Mouse (Mus musculus) mesoderm, embryonic 11.5 days (tissue): Measurements from ENCODE around the gene Nol3.

Experiments used
- DNase-seq: peaks from one replicate; pipeline ENCODE4 v3.0.0-alpha.2; 2012; ENCODE audit warnings: low read depth, low spot score

Nol3 gene

DNA sequence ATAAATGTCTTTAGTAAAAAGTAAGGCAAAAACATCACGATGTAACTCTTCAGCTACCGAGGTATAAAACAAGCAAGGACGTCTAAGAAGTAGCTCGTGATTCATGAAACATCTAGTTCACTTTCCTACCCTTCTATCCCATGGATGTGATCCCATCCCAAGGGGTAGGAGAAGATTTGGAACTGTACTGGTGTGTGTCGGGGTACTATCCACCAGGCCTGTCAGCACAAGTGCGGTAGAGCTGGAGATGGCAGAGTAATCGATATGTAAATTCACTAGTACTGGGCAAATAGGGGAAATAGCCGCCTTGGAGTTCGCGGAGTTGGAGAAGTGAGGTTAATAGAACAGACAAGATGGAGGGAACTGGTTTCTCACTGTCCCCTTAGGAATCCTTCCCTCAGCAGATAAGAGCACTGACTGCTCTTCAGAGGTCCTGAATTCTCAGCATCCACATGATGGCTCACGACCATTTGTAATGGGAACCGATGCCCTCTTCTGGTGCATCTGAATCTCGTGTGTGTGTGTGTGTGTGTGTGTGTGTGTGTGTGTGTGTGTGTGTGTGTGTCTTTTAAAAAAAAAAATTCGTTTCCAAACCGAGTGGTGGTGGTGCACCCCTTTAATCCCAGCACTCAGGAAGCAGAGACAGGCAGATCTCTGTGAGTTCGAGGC lies 12.6 kb upstream of the Nol3 start:
- no peak for DNase-seq

DNA sequence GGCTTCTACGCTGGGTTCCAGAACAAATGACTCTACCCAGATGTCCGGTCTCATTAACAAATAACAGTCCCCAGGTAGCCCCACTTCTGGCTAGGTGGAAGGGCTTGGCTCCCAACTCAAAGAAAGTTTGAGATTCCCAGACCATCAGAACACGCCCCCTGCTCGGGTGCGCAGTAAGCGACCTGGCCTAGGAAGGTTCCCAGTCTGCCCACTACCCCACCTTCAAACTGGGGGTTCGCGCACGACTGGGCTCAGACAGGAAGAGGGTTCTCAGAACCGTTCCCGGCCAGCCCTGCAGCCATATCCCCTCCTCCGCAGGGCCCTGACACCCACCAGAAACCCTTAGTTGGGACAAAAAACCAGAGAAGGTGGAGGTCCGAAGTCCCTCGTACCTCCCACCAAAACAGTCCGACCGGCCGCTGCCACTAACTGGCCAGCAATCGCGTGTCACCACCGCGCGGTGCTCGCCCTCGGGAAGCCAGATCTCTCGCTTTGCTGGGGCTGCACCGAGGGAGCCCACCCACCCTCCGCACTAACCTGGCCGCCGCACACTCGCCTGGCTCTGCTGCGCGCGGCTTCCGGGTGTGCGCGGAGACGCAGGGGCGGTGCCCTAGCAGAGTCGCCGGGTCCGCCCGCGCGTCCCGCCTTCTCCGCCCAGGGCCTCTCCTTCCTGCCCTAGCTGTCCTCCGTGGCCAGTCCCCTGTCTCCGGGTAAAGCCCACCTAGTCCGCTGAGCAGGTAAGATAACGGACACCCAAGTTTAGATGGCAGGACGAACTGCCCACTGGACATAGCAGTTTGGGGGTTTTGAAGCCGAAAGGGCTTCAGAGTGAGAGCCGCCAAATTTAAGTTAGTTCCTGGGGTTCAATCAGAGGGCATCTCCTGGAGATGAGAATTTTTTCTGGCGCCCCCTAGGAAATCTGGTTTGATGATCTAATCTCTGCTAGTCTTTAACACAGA lies 11.6 kb upstream of the Nol3 start, which contains the start of the genes Tradd and Fbxl8:
Gene Tradd, minus strand, starts transcription at position 586 of the 959 bp plus-strand sequence.
Gene Fbxl8, plus strand, starts transcription at position 625 of the 959 bp plus-strand sequence.
- no peak for DNase-seq

DNA sequence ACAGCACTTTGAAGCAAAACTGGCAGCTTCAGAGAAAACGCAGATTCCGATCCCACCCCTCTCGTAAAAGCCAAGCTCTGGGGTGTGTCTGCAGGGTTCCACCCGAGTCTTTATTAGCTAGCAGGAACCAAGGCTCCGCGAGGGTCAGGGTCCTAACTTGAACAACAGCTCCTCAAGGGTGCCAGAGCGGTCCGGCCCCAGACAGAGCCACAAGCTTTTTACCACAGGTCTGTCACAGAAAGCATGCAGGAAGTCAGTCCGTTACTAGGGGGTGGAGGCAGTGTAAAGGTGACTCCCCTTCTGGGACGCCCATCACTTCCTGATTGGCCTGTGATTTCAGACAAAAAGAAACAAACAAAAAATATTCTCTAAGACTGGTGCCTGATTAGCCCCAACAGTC lies 10.8 kb upstream of the Nol3 start:
- DNase-seq = no peak

DNA sequence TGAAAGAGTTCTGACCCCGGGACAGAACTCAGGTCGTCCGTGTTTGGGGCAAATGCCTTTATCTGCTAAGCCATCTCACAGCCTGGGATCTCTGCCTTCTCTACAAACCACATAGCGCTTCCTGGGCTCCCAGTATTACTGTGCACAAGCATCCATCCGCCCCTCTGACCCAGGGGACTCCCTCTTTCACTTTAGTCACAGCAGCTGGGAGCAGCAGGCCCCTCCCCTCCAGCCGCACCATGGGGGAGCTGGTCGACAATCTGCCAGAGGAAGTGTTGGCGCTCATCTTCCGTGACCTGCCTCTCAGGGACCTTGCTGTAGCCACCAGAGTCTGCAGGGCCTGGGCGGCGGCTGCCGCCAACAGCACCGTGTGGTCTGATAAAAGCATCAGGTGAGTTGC lies 9.2 kb upstream of the Nol3 start:
- no peak for DNase-seq

DNA sequence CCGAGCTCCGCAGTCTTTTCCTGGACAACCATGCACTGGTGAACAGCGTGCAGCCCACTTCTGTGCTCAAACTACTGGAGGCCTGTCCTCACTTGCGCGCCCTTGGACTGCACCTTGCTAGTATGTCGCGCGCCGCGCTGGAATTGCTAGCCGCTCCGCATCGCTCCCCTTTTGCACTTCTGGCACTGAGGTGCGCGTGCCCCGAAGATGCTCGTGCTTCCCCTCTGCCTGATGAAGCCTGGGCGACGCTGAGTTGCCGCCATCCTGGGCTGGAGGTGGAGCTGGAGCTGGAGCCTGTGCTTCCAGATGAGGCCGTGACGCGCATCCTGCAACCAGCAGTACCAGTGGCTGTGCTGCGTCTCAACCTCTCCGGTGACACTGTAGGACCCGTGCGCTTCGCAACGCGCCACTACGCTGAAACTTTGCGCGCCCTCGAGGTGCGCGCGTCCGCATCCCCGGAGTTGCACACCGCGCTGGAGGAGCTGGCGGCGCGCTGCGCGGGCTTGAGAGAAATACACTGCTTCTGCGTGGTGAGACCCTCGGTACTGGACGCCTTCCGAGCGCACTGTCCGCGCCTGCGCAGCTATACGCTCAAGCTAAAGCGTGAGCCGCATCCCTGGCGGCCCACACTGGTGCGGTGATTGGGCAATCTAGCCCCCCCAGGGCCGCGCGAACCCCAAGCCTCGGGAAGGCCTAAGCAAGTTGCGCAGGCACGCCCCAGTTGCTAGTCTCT lies 7.4 kb upstream of the Nol3 start:
- DNase-seq = peak; percentile 86

DNA sequence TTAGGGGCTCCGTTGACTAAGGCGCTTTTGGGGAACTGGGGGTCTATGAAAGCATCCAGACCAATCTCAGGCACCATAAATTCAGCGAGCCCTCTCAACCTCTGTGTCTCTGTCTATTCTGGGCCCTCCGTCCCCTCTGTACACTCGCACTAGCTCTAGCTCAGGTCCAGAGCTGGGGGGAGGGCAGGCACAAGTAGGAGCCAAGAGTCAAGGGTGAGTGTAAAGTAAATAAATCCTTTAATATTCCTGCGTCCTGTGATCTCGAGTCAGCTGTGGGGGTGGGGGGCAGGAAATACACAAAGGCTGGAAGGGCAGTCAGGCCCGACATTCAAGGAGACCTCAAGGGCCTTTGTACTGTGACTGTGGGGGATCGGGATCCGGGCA lies 6.9 kb upstream of the Nol3 start:
- DNase-seq = no peak

DNA sequence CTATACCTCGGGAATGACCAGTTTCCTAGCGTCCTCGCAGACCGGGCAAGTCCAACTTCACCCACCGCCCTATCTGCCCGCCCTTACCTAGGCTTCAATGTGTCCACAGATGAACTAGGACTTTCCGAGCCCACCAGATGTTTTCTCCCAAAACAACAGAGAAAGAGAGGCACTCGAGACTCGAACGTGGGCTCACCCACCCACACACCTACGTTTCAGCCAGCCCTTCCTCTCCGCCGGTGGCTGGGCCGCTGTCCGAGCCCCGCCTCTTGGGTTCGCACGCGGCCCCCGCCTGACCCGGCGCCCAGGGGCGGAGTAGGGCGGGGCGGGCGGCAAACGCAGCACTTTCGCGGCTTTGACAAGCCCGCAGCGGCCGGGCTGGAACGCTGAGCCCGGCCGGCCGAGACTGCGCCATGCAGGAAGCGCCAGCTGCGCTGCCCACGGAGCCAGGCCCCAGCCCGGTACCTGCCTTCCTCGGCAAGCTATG lies 6.4 kb upstream of the Nol3 start, which contains the start of gene Hsf4:
Gene Hsf4, plus strand, starts transcription at position 341 of the 487 bp plus-strand sequence.
- DNase-seq = no peak

DNA sequence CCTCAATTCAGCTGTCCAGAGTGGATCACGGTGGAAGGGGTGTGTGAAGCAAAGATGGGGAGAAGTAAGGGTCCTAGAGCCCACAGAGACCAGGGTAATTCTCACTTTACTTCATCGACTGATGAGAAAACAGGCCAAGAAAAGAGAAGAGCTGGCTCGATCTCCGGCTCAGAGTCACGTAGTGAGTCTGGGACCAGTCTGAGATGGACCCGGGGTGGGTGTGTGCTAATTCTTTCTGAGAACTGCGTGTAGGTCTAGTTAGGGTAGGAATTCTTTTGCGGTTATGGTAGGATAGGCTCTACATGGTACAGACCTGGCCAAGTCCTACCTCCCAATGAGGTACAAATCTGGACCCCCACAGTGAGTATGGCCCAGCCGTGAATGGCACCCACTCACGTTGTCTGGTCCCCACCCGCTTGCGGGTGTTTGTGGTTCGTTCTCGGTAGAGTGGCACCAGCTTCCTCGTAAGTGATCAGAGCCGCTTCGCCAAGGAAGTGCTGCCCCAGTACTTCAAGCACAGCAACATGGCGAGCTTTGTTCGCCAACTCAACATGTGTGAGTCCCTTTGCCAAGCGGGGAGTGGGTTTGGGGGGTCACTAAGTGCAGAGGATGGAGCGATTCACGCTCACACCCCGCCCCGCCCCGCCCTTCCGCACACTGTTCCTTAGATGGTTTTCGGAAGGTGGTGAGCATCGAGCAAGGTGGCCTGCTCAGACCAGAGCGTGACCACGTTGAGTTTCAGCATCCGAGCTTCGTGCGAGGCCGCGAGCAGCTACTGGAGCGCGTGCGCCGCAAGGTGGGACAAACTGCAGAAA lies 5.6 kb upstream of the Nol3 start:
- DNase-seq = no peak

DNA sequence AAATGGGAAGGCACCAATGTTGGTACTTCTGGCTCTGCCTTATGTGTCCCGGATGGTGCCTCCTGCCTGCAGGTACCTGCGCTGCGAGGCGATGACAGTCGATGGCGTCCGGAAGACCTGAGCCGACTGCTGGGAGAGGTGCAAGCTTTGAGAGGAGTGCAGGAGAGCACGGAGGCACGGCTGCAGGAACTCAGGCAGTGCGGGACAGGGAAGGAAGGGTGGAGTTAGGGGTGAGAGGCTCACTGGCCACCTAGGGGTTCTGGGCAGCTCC lies 5.1 kb upstream of the Nol3 start:
- DNase-seq = no peak

DNA sequence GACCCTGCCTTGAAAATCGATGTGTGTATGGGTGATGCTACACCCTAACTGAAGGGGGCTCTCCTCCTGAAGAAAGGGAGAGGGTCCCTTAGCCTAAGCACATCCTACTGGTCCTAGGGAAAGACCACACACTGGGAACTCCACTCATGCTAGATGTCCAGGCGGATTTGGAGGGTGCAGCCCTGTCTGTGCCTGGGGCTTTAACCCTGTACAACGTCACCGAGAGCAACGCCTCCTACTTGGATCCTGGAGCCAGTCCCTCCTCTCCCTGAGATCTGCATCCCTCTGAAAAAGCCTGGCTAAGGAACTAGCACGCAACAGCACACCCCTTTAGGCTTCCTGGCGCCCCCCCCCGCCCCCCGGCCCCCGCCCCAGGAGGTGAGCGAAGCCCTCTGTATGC lies 553 bp upstream of the Nol3 start:
- DNase-seq = no peak

DNA sequence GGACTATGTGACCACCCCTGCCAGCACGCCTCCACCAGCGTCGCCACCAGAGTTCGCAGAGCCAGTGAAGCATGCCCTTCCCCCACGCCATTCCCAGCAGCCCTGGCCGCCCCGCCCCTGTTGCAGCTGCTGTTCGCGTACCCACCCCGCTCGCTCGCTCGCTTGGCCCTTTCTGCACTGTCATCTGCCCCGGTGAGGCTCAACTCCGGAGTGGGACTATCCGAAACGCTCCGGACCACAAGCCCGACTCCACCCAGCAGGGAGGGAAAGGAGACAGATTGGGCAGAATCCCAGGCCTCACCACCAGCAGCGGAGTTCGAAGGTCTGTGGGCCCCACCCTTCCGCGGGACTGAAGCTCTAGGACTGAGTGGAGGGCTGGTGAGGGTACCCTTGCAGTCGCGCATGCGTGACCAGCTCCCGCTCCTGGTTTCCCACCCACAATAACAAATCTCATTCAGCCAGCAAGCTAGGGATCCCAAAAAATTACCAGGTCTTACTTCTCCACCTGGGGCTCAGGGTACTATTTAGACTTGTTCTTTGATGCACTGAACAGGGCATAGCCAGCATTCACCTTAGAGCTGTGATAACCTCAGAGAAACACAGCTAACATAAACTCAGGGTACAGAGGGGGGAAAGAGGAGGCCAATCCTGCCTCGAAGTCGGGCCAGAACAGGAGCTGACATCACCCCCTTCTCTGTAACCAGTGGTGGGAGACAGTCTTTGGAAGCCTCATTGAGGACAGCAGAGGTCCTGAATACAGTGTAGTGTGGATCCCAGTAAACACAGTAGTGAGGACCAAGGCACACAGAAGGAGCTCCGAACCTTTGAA lies 566 bp downstream of the Nol3 start:
- DNase-seq = no peak

DNA sequence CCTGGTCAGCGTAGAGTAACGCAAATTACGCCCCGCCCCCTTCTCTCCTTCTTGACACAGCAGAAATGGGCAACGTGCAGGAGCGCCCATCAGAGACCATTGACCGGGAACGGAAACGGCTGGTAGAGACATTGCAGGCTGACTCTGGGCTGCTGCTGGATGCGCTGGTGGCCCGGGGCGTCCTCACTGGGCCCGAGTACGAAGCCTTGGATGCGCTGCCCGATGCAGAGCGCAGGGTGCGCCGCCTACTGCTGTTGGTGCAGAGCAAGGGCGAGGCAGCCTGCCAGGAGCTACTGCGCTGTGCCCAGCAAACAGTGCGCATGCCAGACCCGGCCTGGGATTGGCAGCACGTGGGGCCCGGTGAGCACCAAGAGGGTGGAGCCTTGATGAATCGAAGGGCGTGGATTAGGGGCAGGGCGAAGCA lies 3.0 kb downstream of the Nol3 start:
- no peak for DNase-seq

DNA sequence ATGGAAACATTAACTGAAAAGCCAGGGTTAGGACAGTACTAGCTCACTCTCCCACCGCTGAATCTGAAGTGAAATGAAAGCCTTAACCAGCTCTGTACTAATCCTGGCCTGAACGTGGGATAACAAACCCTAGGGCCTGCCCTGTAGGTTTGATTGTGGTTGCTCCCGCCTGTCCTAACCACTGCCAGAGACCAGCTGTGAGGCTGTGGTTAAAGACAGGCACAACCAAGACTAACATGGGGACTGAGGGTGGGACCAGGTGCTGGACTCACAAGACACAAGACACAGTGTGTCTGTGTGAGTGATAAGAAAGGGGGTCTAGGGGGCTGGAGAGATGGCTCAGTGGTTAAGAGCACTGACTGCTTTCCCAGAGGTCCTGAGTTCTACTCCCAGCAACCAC lies 4.6 kb downstream of the Nol3 start:
- no peak for DNase-seq

DNA sequence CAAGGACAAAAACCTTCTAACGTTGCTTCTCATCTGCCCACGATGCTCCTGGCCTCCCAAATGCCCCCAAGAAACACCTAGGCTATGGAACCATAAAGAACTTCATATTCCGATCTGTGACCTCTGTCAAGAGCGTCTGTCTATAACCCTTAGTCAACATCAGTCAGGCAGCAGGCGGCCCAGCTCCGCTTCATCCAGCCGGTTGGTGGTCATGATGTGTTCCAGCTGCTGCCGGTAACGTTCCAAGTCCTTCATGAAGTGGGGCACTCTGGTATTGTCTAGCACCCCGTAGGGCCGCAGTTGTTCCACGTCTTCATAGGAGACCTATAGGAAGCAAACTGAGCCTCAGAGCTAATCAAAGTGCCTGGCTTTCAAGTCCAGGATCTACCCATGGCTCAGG lies 5.9 kb downstream of the Nol3 start:
- DNase-seq = no peak

DNA sequence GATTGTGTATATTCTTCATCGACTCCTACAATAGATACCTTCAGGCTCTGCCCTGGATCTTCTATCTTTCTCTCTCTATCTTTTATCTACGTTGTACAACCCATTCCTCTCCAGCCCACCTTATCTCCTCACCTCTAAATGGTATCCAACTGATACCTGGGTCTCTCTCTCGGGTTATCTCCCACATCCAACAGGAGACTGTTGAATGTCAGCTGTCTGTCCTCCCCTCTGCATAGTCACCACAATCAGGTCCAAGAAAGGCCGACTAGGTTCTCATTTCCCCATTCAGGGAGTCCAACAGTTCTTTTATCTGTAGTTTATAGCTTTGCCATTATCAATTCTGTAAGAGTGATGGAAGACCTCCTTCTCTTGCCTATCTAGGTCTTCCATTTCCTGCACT lies 6.3 kb downstream of the Nol3 start:
- DNase-seq = no peak

DNA sequence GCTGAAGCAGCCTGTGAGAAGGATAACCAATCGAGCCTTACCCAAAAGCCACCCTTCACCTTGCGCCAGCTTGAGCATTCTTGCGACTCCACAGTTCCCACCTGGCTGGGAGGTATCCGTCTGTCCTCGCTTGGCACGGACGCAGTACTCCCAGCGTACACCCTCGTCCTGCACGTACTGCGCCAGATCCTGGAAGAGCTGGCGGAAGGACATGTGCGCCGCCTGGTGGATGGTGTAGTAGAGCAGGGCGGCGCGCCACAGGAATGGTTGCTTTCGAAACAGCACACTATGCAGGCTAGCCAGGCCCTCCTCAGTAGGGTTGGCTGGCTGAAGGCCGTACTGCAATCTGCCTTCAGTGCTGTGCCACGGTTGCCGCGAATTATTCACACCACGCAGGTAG lies 7.1 kb downstream of the Nol3 start:
- DNase-seq = no peak

DNA sequence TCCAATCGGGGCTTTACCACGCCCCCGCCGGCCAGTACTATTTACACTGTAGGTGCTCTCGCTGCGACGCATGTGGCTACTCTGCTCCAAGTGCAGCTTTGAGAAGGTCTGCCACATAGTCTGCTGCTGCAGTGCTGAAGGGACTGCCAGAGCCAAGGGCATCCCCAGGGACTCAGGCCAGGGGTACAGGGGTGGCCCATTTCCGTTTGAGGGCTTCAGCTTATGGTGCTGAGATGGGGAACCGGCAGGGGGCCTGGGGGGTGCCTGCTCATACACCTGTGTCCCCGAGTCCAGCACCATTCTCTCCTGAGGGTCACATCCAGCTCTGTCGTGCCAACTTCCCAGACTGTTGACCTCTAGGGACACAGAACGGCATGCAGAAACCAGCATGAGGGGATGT lies 9.6 kb downstream of the Nol3 start:
- DNase-seq = no peak

DNA sequence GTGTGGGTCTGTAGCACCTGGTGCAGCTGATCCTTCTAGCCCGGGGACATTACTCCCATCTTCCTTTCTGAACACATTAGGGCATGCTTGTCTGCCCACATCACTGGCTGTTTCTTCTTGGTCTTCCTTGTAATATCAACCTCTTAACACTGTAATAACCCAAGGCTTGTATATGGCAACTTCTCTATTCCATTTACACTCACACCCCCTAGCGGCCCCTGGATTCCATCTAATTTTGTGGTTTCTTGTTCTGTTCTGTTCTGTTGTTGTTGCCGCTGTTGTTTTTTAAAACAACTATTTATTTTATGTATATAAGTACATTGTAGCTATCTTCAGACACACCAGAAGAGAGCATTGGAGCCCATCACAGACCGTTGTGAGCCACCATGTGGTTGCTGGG lies 11.0 kb downstream of the Nol3 start:
- no peak for DNase-seq

DNA sequence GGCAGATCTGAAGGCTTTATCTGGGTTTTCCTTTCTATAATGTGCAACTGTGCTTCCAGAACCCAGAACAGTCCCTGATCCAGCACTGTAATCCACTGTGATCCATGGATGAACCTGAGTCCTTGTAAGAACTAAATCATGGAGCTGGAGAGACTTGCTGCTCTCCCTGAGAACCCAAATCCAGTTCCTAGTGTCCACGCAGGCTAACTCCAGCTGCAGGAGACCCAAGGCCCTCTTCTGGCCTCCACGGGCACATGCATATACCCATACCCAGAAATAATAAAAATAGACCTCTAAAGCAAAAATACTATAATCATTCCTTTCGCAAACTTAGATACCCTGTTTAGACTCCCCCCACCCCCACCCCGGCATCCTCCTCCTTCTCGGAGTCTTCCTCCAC lies 12.3 kb downstream of the Nol3 start:
- DNase-seq = no peak

DNA sequence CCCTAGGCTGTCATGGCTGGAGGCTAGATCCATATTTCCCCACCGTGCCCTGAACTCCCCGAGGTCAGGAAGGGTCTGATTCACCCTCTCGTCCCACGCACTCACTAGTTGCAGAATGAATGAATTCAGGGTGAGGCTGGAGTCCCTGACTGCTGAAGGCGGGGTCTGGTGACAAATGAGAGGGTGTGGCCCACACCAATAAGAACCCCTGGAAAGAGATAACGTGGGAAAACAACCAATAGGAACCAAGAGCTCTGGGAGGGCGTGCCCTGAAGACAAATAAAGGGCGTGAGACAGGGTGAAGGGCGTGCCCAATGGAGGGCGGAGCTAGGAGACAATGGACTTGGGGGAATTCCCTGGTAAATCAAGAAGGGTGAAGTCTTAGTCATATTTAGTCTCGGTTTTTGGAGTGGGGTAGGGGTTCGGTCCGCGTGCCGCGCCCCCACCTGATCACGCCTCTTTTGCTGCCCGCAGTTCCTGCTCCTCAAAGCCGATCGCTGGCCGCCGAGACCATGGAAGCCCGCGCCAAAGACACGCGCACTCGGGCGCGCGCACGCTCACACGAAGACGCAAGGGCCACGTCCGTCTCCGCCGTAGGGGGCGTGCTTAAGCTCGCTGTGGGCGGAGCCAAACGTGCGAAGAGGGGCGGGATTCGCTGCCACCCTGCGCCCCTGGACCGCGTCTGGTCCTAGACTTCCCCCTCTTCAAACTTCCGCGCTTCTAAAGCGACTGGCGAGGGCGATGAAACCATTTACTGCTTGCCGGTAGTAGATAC lies 13.2 kb downstream of the Nol3 start:
- DNase-seq = peak; percentile 97
